Mouse (Mus musculus) adrenal gland, postnatal 14 days (tissue): ENCODE results near the gene Zmym4. TPM values are rescaled to one million over a fixed set of nuclear protein-coding genes. Genes with fewer than 3 reads are reported as not detected.
A peak's percentile ranks its signal among the peaks of the same experiment; 100 is the strongest.
"Not testable (repeated sequence)": the region's sequence is repeated elsewhere in the genome, so short reads cannot be mapped to it uniquely, and the experiment has no call there.

Experiments
- DNase-seq: peaks from one replicate; pipeline ENCODE4 v3.0.0; 2021; ENCODE audit warnings: mixed read lengths
- long read RNA-seq, 2 experiments: library from polyadenylated mRNA; stranded (forward); transcript quantifications; one replicate each; pipeline ENCODE4 v2.0.0; 2021
- total RNA-seq: library from RNA; stranded (reverse); gene quantifications from 2 replicates; pipeline ENCODE4 v1.2.3, GENCODE M21; 2021

The Zmym4 gene
- total RNA-seq = 37.1 and 40.0 TPM in 2 replicates
- long read RNA-seq, experiment 1, partial matches to known transcripts = 1 of 2 reads
- long read RNA-seq, experiment 1, other reads (novel, unspliced or antisense) = 1 of 2 reads
- long read RNA-seq, experiment 2, partial matches to known transcripts = 0 of 4 reads
- long read RNA-seq, experiment 2, other reads (novel, unspliced or antisense) = 4 of 4 reads

DNA sequence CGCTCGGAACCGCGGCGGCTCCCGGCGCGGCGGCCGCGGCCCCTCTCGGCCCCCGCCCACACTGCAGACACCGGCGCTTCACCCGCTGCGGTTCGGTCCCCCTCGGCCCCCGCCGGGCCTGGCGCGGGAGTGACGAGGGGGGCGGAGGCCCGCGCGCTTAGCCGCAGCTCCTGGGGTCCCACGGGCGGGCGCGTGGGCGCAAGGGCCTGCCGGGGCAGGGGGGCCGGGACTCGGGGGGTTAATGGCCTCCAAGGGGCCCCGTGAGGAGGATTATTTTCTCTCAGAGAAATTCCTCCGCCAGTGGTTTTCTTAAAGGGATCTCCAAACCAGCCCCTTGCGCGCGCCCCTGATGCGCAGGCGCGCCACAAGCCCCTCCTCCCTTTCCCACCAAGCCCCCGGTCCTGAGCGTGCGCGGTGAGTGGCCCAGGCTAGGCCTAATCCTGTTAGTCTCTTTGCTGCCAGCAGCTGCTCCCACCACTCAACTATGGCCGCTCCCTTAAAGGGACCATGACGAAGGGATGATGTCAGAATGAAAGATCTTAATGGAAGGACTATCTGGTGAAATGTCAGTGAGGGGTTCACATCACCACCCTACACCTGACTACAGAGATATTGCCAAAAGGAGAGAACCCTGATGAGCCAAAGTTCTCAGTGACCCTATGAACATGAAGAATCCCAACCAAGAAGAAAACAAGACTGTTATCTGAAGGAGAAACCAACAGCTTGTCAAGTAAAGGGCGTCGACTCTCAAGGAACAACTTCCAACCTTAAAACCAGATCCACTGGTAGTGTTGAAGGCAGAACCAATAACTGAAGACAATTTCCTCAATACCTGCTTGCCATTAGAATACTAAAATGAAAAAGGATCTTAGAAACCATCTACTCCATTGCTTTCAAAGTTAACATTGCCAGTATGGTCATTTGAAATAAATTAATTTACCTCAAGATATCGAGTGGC lies at the start of gene Zmym4:
Gene Zmym4 (minus strand): TSS at position 272 of the 958 bp plus-strand sequence.
- peak; percentile 97 for DNase-seq

DNA sequence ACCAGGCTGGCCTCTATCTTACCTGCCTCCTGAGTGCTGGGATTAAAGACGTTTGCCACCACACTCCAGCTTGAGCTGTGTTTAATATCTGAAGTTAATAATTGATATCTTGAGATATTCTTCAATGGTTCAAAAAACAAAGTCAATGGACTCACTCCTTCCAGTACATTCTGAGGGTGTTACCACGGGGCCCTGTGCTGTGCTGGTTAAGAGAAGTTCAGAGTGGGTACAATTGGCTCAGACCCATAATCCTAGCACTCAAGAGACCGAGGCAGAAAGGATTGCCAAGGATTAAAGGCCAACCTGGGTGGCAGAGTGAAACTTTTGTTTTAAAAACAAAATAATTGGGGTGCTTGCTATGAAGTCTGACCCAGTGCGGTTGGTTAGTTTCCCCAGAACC lies 48.4 kb upstream of the Zmym4 start:
- no peak for DNase-seq

DNA sequence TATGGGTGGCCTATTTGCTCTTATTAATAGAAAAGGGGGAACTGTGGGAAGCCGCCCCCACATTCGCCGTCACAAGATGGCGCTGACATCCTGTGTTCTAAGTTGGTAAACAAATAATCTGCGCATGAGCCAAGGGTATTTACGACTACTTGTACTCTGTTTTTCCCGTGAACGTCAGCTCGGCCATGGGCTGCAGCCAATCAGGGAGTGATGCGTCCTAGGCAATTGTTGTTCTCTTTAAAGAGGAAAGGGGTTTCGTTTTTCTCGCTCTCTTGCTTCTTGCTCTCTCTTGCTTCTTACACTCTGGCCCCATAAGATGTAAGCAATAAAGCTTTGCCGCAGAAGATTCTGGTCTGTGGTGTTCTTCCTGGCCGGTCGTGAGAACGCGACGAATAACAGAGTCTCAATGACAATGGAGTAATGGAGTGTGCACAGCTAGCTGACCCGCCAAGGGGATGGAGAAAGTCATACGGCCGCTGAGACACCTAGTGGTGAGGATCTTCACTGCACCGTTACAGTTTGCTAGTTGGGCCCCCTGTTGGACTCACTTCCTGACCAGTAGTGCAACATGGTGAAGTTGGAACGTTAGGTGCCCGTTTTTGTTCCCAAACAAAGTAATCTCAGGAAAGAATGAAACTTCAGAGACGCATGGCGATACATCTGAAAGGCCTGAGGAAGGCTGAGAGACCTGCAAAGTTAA lies 47.5 kb upstream of the Zmym4 start:
- DNase-seq = peak; percentile 90

DNA sequence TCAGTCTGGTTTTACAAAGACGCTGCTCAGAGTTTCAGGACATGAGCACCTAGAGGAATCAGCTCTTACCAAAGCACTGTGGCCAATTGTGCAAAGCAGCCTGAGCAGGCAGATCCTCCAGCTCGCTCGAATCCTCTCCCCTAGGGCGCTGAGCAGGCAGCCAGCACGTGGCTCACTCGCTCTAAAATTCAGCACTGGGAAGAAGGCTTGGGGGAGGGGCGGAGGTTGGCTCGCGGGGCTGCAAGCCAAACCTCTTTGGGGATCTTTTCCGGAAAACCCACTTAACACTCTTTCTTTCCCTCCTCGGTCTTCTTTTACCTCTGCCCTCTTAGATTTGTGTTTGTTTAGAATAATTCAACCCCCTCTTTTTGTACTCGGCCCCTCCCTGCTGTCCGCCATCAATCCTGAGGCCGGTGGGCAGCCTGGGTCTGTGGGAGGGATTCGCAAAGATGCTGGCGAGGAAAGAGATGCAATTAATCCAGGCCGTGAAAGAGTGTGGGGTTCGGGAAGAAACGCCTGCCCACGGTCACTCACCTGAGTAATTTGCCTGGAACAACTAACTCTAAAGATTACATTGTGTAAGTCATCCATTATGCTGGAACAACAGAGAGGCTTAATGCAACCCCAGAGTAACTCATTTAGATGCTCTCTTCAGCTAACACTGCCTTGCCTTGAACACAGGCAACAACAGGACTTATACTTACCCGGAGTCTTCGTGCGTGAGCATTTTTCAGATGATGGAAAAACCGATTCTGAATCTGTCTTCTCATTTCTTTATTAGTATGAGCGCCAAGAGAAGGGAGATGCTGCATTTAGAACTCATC lies 37.4 kb upstream of the Zmym4 start:
- DNase-seq = peak; percentile 77

DNA sequence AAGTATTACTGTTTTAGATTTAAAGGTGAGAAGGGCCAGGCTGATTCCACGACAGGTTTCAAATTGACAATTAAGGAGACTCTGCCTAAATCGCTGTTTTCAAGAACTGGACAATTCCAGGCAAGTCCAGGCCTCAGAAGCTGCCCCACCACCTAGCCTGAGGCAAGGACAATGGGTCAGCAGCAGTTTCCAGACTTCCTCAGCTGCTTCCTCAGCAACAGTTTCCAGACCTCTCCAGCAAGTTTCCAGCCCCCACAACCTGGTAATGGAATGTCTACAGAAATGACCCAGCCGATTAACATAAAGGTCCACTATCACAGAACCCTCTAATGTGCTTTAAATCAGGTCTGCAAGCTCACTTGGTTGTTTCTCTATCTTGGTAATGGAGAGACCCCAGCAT lies 36.4 kb upstream of the Zmym4 start:
- DNase-seq = no peak

DNA sequence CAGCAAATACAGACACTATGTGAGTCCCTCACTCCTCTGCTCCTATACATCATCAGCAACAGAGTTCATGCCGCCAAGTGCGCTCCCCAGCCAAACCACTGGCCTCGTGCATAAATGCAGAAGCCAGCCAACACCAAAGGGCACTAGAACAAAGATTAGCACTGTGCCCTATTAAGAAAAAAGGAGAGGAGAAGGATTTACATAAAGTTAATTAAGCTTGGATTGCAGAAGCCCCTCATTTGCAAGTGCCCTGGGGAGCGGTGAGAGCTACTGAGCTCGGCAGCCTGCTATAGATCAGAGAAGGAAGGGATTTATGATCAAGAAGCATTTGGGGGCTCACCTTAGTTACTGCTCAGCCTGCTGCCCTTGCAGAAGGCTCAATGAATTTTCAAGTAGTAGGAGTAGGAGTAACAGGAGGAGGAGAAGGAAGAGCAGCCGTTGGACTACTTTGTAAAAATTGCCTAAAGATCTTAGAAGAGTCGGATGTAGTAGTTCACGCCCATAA lies 32.7 kb upstream of the Zmym4 start:
- peak; percentile 29 for DNase-seq

DNA sequence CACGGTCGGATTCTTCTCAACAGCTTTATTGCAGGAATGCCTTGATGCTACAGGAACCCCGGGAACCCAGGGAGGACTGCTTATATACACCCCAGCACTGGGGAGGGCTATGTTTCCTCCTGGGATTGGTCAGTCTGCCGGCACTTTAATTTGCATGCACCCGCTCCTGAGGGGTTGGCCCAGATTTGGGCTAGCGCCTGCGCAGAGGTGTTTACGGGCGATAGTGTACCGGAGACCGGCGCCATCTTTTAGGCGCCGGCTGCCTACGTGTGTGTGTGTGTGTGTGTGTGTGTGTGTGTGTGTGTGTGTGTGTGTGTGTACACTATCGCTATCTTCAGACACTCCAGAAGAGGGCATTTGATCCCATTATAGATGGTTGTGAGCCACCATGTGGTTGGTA lies 31.4 kb upstream of the Zmym4 start:
- not testable (repeated sequence) for DNase-seq

DNA sequence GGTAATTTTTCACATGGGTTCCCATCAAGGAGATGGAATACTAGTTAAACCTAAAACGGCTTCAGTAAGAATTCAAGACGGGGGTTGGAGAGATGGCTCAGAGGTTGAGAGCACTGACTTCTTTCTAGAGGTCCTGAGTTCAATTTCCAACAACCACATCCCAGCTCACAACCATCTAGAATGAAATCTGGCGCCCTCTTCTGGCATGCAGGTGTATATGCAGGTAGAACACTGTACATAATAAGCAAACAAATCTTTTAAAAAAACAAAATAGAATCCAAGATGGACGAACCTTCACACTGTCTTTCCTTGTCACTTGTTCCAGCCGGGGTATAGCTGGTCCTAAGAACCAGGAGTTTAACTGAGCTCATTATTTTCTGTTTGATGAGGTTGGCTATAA lies 24.4 kb upstream of the Zmym4 start:
- DNase-seq = peak; percentile 61

DNA sequence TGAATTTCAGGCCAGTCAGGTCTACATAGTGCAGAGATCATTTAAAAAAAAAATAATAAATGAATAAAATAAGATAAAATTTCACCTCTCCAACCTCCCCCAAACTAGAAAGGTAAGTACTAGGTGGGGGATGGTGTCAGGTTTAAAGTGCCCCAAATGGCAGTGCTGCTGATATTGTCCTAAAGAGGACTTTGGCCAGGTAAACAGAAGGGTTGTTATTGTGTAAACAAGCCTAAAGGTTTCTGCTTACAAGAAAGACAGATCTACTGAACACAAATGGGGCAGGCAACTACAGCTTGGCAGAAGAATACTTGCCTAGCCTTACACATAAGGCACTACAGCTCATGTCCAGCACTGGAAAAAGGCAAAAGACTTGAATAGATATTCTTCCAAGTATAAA lies 22.6 kb upstream of the Zmym4 start:
- DNase-seq = no peak

DNA sequence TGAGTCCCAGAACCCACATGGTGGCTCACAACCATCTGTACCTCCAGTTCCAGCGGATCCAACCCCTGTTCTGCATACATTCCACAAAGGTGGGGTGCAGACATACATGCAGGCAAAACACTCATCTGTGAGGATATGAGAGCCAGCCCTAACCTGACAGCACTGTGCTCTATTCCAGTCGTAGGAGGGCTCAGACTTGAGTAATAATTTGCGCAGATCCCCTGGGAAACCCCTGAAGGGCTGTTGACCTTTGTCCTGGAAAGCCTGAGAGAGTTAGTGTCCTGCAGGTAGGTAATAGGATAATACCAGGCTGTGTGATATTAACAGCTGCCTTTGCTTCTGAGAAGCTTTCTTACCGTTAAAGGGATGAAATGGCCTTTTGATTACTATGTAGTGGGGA lies 20.6 kb upstream of the Zmym4 start:
- no peak for DNase-seq

DNA sequence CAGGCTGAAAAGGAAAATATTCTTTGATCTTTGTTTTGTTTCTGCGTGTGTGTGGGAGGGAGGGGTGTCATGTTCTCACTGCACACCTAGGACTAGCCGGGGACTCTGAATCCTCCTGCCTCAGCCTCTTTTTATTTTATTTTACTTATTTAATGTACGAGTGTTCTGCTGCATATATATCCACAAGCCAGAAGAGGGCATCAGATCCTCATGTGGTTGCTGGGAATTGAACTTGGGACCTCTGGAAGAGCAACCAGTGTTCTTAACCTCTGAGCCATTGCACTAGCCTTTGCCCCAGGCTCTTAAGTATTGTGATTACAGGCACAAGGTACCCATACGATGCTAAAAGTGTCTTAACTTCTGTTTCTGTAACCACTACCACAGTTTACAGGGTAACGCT lies 18.8 kb upstream of the Zmym4 start:
- no peak for DNase-seq

DNA sequence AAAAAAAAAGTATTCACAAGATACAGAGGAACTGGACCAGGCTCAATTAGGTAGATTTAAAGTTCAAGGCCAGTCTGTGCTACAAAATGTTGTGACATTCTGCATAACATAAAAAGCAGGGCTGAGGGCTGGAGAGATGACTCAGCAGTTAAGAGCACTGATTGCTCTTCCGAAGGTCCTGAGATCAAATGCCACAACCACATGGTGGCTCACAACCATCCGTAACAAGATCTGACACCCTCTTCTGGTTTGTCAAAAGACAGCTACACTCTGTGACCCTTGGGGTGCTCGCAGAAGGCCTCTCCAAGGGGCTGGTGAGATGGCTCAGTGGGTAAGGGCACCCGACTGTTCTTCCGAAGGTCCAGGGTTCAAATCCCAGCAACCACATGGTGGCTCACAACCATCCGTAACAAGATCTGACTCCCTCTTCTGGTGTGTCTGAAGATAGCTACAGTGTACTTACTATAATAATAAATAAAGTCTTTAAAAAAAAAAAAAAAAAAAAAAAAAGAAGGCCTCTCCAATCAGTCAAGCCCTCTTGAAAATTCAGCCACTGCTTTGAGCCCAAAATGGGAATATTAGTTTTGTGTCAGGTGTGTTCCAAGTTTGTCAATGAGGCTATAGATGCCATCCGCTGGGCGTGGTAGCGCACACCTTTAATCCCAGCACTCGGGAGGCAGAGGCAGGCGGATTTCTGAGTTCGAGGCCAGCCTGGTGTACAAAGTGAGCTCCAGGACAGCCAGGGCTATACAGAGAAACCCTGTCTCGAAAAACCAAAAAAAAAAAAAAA lies 16.0 kb upstream of the Zmym4 start:
- peak; percentile 42 for DNase-seq

DNA sequence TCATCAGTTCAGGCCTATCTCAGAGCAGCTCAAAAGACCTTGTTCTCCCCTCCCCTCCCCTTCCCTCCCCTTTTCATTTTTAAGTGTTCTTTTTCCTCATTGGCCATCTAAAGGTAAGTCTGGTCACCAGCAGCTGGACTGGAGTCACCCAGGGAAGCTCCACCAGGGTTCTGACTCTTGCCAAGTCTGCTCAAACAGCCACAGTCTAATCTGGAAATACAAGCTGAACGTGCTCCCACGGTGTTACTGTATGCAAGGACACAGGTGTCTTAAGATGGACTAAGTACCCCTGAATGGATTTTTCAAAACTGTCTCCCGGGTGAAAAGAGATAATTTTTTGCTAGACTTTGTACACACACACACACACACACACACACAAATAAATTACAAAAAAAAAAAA lies 15.4 kb upstream of the Zmym4 start:
- peak; percentile 33 for DNase-seq

DNA sequence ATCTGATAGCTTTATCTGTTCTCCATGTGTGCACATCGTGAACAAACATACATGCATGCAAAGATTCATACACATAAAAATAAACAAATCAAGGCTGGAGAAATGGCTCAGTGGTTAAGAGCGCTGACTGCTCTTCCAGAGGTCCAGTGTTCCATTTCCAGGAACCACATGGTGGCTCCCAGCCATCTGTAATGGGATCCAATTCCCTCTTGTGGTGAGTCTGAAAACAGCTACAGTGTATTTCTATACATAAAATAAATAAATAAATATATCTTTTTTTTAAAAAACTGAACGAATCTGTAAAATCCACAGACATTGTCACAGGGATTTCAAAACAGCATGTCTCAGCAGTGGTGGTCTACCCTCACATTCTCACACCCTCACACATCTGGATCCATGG lies 10.8 kb upstream of the Zmym4 start:
- DNase-seq = no peak

DNA sequence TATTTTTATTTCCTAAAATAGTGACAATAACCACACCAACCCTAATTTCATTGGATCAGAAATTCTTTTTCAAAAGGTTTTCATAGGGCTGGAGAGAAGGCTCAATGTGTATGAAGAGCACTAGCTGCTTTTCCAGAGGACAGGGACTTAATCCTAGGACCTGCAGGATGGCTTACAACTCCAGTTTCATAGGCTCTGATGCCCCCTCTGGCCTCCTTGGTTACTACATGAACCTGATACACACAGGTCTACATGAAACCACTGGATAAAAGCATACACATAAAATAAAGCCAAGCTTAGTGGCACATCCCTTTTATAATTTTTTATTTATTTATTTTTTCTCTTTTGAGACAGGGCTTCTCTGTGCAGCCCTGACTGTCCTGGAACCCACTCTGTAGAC lies 9.5 kb upstream of the Zmym4 start:
- peak; percentile 64 for DNase-seq

DNA sequence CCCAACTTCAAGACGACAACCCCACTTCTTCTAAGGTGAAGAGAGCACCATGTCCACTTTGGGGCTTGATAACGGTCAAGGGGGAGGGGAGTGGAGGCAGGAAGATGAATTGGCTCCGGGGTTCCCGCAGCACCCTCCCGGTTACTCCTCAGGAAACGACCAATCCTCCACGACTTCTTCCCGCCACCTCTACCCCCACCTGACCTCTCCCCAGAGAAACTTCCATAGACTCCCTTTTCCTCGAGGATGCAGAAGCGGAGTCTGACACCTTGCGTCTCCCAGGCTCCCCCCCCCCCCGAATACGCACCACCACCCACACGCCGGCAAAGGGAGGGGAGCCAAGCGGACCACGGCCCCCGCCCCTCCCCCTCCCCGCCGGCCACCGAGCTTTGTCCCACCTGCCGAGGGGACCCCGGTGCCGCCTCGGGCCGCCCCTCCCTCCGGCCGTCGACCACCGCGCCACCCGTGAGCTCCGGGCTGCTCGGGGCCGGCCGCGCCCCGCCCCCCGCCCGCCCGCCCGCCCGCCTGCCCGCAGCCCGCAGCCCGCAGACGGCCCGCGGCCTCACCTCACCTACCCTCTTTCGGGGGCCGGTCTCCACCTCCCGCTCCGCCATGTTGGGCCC lies 583 bp downstream of the Zmym4 start:
- peak; percentile 64 for DNase-seq

DNA sequence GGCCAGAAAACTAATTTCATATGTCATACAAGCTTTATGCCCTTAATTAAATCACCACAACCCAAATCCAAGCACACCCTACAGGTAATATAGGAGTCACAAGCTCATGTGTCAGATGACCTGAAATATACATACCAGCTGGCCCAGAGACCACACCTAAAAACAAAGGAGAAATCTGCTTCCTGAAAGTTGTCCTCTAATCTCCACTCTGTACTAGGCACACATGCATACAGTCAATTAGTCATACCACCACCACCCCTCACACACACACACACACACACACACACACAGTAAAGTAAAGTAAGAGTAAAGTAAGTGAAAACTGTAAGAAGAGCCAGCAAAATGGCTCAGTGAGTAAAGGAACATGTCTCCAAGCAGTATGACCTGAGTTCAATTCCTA lies 9.3 kb downstream of the Zmym4 start:
- DNase-seq = no peak

DNA sequence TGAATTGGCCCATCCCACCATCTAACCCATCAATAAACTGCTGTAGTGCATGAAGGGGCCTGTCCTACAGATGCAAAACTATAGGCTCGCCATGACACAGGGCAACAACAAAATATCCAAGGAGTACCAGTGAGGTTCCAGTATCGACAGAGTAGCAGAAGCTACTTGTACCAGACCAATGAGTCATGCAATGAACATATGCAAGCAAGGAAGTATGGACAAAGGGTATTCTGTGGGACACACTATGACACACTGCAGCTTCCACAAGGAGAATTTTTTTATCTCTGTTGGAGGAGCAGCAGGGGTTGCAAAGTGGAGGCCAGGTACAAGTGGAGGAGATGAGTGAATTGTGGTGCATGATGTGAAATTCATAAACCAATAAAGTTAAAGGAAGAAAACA lies 9.7 kb downstream of the Zmym4 start:
- DNase-seq = no peak

DNA sequence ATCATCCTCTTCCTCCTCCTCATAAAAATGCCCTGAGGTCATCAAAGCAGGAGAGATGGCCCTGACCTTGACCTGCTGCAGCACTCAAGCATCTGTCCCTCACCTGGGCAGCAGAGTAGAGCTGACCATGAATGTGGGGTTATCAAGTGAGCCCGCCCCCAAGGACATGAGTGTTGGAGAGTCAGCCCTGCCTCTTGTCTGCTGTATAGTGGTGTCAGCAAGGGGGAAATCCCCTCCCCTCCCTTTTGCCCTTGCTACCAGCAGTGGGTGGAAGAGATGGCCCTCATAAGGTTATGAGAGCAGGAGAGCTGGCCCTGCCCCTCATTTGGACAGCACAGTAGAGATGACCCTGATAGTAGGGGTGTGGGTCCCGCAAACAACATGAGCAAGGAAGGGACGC lies 10.5 kb downstream of the Zmym4 start:
- peak; percentile 28 for DNase-seq

DNA sequence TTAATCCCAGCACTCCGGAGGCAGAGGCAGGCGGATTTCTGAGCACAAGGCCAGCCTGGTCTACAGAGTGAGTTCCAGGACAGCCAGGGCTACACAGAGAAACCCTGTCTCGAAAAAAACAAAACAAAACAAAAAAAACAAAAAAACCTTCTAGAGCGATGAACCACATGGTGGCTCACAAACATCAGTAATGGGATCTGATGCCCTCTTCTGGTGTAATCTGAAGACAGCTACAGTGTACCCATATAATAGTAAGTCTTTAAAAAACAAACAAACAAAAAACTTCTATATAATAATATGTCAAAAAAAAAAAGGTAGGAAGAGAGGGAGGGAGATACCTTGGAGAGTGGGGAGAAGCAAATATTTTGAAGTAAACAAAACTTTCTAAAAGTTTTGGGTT lies 17.1 kb downstream of the Zmym4 start:
- not testable (repeated sequence) for DNase-seq

DNA sequence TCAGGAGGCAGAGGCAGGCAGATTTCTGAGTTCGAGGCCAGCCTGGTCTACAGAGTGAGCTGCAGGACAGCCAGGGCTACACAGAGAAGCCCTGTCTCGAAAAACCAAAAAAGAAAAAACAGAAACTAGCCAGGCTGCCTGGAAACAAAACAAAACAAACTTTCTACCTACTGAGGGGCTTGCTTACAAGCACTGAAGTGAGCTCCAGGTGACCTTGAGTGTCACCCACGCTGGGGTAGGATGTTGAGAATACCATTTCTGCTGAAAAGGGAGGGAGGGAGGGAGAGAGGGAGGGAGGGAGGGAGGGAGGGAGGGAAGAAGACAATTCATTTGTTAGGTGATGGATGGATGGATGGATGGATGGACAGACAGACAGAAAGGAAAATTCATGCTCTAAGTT lies 24.5 kb downstream of the Zmym4 start:
- no peak for DNase-seq
